Mouse (Mus musculus) neural tube, embryonic 10.5 days (tissue): Measurements from ENCODE around the gene Stard5.

Experiments
- DNase-seq: peaks from one replicate; pipeline ENCODE4 v3.0.0-alpha.2; 2017; ENCODE audit warnings: low spot score; ENCODE audit errors: extremely low spot score

The Stard5 gene

DNA sequence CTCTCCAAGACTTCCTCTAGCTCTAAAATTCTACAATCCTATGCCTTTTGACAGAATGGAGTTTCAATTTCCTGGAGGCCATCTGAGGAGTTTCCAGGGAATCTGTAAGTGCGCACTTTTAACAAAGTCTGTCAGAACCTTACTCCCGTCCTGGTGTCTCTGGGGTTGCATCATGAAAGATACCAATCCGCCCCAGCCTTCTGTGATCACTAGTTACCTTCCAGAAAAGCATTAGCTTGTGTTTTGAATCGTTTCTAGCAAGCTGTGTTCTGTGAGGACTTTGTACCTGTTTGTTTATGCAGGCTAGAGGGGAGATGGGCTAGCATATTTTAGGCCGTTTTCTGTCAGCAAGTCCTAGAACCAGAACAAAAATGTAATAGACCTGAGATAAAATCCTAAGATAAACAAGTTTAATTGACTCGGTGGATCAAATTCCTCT, 942 bp downstream of the Stard5 start:
- no peak for DNase-seq

DNA sequence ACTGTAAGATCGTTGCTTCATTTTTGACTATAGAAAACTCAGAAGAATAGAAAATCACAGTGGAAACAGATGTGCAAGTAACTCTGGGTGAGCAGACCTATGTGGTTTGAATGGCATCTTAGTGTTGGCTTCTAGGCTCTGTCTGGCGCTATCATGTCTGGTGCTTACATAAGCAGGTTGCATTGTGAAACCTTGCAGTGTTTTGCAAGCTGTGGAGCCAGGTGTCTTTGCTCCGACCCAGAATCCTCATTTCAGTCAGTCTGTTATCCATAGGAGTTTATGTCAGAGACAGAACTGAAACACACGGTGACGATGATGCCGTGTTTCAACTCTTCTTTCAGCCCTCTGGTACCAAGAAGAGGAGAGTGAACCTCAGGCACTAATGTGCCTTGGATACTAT, 2.1 kb downstream of the Stard5 start:
- DNase-seq: no peak

DNA sequence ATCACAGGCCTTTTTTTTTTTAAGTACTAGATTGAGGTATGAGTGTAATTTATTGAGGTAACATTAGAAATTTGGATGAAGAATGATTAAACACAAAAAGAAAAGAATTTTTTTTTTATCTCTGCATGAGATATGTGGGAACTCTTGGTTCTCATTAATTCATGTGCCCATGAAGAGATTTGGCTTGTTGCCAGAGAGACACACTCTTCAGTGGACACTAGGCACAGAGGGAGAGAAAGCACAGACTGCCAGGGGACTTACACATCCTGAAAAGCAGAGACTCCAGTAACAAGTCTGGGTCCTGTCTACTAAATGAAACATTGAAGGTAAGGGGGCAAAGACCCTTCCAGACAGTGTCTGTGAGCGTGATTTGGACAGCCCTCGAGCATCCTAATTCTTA, 4.0 kb downstream of the Stard5 start:
- no peak for DNase-seq

DNA sequence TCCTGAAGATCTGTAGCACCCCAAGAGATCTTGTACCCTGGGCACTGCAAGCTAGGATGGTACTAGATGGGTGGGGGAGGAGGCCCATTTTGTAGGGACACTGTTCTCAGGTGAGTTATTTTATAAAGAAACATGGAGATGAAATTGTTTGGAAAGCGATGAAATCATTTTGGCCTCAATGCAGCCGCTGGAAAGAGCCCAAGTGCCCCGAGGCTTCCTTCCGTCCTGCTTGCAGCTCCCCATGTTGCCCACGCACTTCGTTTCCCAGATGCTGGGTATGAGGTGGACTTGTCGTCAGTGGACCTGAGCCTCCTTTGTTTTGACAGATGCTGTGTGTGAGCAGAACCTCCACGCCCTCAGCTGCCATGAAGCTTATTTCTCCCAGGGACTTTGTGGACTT, 4.7 kb downstream of the Stard5 start:
- no peak for DNase-seq

DNA sequence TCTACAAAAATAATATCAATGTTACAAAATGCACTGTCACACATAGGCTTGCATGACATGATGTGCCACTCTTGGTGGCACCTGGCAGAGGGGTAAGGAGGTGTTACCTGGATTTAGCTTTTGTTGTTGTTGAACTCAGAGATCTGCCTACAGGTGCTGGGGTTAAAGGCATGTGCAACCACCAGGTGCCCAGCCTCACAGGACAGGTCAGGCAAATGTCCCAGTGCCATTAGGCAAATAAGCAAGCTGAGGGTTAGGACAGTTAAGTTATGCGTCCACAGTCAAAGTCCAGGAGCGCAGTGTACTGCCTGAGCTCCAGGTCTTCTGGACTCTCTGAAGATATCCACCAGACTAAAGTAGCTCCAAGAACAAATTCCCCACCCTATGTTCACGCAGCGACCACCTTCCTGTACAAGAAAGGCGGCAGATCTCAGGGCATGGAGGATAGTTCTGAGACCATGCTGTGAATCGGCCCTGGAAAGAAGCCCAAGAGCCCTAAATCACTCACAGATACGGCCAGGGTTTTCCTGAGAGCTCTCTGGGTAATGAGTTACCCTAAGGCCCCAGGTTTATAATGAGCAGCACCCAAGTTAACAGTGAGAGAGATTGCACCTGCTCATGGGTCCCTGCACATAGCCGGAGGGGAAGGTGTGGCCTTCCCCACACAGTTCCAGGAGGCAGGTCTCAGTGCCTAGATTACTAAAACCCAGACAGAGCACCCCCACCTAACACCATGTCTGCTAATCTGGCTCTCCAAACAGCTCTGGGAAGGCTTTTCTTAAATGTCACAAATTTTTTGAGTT, 6.2 kb downstream of the Stard5 start:
- no peak for DNase-seq

DNA sequence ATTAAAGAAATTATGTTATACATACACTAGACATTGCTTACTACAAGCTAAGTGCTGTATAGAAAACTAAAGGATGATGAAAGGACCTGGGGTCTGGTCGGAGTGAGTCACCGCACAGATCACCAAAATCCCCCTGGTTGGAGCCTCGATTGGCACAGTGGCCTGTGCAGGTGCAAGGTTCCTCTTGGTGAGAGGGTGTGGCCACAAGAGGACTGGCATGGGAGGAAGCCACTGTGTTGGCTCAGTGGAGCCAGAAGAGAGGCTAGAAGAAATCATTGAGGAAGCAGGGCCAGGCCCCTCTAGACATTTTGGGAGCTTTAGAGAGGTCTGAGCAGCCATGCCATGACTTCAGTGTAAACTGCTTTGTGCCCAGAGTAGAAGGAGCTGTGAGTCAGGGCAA, 7.3 kb downstream of the Stard5 start:
- DNase-seq: no peak

DNA sequence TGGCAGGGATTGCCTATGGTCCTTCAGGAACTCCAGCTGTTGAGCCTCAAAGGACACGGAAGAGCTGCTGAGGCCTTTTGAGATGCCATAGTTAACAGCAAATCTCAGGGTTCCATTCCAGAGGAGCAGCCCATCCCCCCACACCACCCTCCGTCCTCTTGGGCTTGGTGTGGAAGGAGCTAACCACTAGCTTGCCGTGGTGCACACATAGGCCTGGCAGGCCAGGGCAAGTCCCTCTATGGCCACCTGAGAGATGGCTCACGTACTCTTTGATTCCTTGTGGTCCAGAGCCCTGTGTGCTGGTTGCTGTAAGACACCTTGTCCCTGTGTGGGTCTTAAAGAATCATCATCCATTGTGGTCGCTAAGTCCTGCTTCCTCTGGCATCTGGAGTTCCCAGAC, 8.8 kb downstream of the Stard5 start:
- DNase-seq: no peak

DNA sequence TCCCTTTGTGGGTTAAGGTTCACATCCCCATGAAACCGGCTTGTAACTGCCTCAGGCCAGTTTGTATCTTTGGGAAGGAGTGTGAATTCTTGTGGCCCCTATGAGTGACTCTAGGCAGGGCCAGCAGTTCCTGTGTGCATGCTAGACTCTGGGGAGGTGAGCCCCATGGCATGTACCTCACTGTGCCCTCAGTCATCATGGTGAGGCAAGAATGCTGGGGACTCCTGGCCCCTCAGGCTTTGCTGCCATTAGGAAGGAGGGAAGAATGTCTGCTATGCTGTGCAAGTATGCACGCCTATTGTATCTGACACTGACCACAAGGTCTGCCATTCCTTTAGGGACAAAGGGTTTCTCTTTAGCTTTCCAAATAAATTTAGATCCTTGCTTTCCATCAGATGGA, 9.4 kb downstream of the Stard5 start:
- no peak for DNase-seq

DNA sequence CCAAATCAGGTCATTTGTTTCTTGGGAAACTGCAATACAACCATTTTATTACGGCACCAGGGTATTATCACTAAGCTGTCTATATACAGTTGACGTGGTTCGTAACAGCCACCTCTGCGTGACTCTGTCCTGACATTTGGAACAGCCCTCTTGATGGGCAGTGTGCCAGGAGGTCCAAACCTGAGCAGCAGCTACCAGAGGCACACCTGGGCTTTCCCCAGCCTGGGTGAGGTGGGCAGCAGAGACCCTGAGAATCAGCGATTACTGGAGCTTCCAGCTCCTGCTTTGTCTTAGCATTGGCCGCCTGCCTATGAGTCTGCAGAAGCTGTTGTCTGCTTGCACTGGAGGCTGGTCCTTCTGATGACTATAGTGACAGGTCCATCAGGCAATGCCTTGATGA, 11.8 kb downstream of the Stard5 start:
- no peak for DNase-seq

DNA sequence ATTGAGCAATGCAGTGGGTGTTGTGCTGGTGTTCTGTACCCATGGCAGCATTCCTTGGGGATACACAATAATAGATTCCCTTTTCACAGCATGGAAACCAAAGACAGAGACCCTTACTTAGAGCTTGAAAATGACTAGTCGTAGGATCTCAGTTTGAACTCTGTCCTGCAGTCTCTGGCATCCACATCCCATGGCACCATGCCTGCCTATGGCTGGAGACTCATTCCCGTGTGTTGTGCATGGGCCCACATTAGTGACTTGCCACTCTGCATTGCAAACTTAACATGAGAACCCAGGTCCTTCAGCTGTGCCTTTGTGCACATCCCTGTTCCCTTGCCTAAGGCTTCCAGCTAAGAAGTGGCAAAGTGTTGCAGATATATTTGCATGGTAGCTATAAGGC, 13.0 kb downstream of the Stard5 start:
- DNase-seq: no peak

DNA sequence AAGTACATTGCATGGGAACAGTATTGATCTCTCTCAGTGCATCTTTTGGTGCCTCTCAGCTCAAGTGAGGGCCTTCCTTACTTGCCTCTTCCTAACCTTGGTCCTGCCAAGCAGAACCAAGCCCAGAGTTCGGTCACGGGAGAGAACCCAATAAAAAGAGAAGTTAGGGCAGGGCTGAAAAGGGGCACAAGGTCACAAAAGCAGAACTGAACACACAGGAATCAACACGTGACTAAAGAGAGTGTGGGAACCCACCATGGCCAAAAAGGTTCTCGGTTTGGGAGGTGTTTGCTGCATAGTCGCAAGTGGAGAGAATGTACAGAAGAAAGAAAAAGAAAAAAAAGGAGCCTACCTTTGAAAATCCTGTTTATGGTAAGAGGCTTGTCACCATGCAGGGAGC, 13.7 kb downstream of the Stard5 start:
- no peak for DNase-seq

DNA sequence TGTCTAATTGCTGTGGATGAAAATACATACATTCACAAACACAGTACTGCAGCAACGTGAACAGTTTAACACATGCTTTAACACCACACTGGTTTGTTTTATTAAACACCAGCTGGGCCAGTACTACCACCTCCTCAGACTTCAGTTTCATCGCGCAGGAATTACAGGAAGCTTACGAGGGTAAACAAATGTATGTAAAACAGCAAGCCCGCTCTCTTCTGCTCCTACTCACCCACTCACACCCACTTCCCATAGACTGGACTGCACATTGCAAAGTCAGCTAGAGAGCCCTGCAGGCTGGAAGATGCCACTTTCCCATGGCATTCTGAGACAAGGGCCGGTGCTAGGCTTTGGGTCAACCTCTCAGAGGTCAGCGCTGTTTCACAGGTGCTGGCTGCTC, 17.0 kb downstream of the Stard5 start:
- DNase-seq: no peak

DNA sequence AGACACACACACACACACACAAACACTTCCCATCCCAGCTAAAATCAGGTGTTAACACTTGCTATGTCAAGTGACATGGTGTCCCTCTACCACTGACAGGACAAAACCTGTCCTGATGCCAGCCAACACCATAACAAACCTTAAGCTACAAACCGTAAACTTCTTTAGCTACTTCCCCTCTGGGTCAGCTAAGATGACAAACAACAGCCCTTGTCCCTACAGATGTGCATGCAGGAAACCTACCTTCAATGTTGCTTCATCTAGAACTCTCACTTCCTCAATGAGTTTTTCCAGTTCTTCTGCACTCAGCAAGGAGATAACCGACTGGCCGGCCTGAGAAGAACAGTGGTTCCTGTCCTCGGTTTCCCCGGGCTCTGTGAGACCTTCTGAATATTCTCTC, 18.9 kb downstream of the Stard5 start:
- DNase-seq: no peak

DNA sequence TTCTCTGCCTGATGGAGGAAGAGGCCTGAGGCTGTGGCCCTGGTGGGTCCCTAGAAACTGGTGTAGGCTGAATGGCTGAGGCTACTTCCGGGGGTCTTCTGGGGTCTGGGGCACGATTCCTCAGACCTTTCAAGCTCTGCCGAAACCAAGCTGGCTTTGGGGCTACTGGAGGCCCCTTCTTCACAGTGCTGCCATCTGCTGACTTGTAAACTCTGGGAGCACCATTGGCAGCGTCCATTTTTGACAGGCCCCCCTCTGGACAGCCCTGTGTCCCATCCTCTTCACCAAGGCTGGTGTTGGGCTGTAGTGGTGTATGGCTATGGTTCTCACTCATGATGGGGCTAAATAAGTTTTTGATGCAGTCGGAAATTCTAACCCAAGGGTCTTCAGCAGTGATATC, 20.7 kb downstream of the Stard5 start:
- DNase-seq: no peak

DNA sequence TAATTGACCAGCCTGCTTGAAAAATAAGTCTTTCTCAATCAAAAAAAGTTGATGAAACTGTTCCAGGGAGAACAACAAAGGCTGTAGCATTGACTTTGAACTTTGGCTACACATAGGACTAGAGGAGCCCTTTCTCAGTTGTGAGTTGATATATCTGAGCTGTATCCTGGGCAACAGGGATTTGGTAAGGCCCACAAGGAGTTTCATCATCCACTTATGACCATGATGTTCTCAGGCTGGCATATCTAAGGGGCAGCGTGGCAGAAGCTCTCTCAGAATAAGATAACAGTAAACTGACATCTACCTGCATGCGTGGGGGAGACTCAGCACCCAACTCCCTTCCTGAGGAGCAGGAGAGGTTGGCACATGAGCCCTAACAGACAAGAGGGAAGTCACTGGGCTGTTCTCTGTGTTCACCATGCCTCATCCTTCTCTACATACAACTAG, 21.9 kb downstream of the Stard5 start:
- DNase-seq: no peak

DNA sequence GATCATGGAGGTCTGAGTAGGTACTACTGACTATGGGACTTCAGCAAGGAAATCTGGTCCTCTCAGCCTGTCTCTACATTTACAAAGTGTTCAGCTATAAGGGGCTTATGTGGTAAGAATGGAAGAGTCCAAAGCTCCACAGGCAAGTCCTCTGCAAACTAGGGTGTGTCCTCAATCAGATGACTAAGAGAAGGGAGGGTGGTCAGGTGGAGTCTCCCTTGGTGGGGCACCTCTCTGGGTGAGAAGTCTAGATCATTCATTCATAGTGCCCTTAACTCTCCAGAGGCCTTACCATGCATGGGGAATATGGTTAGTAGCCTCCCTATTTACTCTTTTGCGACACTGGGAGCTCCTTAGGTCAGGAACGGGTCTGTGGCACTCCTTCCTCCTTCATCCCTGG, 22.4 kb downstream of the Stard5 start:
- DNase-seq: no peak

DNA sequence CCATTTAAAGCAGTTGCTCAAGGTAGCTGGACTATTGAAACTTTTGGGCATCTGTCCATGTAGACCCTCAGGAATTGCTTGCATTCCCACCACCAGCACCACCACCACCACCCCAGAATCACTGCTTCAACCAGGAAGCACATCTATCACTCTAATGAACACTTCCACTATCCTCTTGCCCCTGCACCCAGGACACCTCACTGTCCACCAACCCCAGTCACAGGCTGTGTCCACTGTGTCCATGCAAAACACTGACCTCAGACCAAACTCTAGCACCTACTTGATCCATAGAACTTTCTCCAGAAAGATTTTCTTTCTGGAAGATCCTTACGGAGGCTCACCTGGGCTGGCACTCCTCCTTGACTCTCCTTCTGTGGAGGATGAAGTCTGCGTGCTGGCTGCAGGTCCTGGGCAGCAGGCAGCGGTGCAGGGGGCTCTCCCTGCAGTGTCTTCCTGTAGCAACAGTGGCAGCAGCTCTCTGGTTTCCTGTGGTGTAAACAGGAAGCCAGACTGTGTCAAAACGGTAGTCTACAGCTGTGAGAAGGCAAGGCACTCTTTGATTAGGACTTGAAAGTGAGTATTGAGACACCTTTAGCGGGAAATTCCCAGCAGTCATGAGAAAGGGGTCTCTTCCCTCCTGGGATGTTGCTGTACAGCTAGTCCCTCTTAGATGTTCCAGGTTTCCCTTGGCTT, 23.3 kb downstream of the Stard5 start:
- no peak for DNase-seq

DNA sequence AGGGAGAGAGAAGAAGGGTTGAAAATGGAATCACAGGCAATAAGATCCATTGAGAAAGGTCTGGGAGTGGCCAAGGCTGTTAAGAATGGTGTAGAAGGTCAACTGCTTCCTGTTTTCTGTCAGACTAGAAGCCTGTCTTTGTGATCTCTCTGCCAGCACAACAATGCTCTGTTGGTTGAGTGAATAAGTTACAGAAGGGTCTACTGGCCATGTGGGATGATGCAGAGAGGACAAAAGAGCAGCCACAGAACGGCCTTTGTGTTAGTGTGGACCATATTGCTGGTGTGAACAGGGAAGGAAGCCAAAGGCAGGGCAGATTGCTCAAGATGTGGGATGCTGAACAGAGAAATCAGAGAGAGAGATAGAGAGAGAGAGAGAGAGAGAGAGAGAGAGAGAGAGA, 27.0 kb downstream of the Stard5 start:
- no peak for DNase-seq

DNA sequence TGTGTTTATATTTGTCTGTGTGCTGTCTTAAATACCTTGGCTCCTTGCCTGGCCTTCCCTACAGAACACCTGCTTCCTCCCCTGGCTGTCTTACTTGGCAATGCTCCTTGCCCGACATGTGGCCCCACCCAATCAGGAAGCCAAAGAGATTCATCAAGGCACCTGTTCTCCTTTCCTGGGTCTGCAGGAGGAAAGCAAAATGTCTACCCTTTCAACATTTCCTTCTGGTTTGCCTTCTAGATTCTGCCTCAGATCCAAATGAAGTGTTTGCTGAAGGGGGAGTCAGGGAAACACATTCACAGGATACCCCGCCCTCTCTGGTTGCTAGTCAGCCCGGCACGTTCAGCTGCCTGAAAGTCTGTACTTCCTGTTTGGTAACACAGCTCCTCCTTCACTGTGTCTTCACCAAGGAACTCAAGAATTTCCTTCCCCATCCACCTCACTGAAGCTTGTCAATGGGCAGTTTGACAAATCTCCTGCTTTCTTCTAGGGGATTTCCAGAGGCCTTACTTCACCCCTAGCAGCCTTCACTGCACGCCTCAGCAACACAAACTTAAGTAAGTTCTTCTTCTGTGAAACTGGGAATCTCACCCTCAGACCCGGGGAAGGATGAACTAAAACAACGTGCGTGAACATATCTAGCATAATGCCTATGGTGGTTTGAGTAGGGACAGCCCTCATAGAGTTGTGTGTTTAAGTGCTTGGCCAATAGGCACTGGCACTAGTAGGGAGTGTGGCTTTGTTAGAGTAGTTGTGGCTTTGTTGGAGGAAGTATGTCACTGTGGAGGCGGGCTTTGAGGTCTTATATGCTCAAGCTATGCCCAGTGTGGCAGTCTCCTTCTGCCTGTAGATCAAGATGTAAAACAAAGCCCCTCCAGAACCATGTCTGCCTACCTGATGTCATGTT, 27.7 kb downstream of the Stard5 start:
- no peak for DNase-seq

DNA sequence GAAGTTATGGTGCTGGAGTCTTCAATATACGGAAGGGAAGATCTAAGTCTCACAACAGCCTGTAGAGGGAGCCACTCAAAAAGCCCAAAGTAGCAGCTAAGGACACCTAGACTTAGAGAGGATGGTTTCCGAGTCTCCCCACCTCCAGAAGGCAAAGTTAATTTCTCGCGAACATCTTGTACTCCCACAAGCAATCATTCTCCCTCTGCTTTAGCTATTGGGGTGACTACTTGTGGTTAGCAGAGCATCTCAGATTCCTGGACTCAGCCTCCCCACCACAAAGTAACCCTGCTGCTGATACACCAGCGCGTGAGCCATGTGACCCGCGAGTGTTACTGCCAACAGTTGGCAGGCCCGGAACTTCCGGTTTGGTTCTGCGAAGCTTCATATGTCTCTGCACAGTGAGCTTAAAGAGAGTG, 28.5 kb downstream of the Stard5 start:
- no peak for DNase-seq

DNA sequence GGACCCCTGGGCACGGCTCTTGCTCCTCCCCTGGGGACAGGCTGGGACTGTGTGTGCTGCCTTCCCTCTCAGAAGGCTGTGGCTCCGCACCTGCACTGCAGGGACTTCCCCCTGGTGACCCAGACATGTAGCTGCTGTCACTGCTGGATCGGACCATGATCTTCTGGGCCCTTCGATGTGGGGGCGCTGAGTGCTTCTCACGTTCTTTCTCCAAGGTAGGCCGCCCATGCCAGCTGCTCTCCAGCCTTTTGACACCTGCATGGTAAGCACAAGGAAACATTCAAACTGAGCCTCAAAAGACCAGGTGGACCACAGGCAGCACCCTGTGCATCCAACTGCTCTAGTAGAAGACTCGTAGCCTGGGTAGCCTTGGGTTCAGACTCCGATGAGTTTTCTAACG, 29.3 kb downstream of the Stard5 start:
- no peak for DNase-seq

DNA sequence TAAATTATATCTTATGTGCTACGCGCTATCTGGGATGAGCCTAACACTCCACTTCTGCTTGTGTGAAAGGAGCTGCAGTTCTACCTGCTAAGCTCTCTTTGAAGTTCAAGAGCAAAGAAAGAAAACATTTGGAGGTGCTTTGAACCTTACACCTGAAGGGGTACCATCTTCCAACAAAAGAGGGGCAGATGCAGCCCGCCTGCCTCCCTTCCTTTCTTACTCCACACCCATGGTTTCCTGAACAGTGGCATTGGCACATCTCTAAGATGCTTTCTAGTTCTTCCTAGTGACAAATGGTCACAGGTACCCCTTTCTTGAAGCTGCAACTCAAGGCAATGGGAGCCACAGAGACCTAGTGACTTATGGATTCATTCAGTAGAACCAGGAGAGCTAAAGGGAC, 30.0 kb downstream of the Stard5 start:
- DNase-seq: no peak
